Mouse (Mus musculus) C2C12 (cell line): Measurements from ENCODE around the gene Rnf185.

ENCODE experiments used
- CTCF ChIP-seq: IDR thresholded peaks from one replicate; pipeline ENCODE4 v1.5.1; 2011; ENCODE audit not compliant: control insufficient read depth, insufficient read depth, insufficient read length
- MYOG ChIP-seq: IDR thresholded peaks from one replicate; pipeline ENCODE4 v1.6.1; 2011; ENCODE audit not compliant: control insufficient read depth, insufficient read length; ENCODE audit errors: extremely low read depth

- no peak for TF ChIP-seq CTCF
- no peak for TF ChIP-seq MYOG
Measured at GRCm38 (mm10) chr11:3374741-3375140, 77.4 kb downstream of the Rnf185 start.
